Mouse (Mus musculus) small intestine, adult 2 months (tissue): ENCODE results near the gene 1600014C23Rik. TPM values are rescaled to one million over a fixed set of nuclear protein-coding genes. Genes with fewer than 3 reads are reported as not detected.

Source experiments
- H3K27ac ChIP-seq: fragments of 200-500 bp; 2 replicates; pipeline ENCODE4 v1.5.1; 2012; ENCODE audit warnings: low read depth, low read length, control low read depth, inconsistent platforms; ENCODE audit not compliant: insufficient read depth
- H3K27me3 ChIP-seq: fragments of 200-500 bp; 2 replicates; pipeline ENCODE4 v1.6.1; 2012; ENCODE audit warnings: mild to moderate bottlenecking, moderate library complexity, low read length, inconsistent platforms; ENCODE audit not compliant: control insufficient read depth, insufficient read depth
- H3K36me3 ChIP-seq: fragments of 200-500 bp; 2 replicates; pipeline ENCODE4 v1.6.1; 2012; ENCODE audit warnings: mild to moderate bottlenecking, low read length, control low read depth, inconsistent platforms; ENCODE audit not compliant: control insufficient read depth, insufficient read depth
- H3K4me1 ChIP-seq: fragments of 200-500 bp; 2 replicates; pipeline ENCODE4 v1.6.1; 2012; ENCODE audit warnings: low read length, inconsistent platforms, mixed read lengths; ENCODE audit not compliant: control insufficient read depth, insufficient read depth, insufficient read length
- H3K4me3 ChIP-seq: fragments of 200-500 bp; 2 replicates; pipeline ENCODE4 v1.5.1; 2012; ENCODE audit warnings: low read depth, mild to moderate bottlenecking, control low read depth, inconsistent platforms, low read length, moderate library complexity
- CTCF ChIP-seq: fragments of 200-500 bp; IDR thresholded peaks from 2 replicates; pipeline ENCODE4 v1.5.1; 2012; ENCODE audit warnings: low read depth, mild to moderate bottlenecking, control low read depth, inconsistent platforms, low read length, moderate library complexity, mixed read lengths; ENCODE audit not compliant: insufficient replicate concordance, insufficient read length; ENCODE audit errors: extremely low read depth
- POLR2A ChIP-seq: fragments of 200-500 bp; IDR thresholded peaks from 2 replicates; pipeline ENCODE4 v1.6.1; 2012; ENCODE audit warnings: low read depth, mild to moderate bottlenecking, control low read depth, inconsistent platforms, low read length, moderate library complexity
- WGBS: fragments of 180-500 bp; shearing (Covaris S2); methylation state at CpG from one replicate; pipeline ENCODE4 v1.1.7; 2018; 5-methylcytosine and 5-hydroxymethylcytosine counted together
- polyA plus RNA-seq: library from polyadenylated mRNA; depleted of rRNA; stranded (reverse); fragments of >200 nt; gene quantifications from 2 replicates; pipeline ENCODE4 v1.2.3, GENCODE M21; 2012

1600014C23Rik gene
- polyA plus RNA-seq, 1 experiment = not detected

DNA sequence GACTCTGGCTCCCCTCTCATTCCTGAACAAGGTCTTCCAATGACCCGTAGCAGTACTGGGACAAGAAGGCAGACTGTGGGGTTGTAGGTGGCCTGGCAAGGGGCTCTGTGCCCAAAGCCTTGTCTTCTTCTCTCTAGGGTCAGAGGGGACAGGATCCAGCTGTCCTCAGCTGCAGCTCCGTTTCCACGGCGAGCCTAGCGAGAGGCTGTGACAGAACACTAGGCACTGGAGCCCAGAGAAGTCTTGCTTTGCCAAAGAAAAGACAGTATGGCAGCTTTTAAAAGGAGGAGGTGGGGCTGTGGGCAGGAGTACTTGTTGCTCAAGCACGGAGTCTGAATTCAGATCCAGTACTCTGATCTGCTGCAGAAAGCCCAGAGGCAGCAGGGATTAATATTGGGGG, 36.8 kb upstream of the 1600014C23Rik start:
- H3K36me3 ChIP-seq = no peaks in the 10 kb centered on the region
- WGBS = 76% methylated on average over 6 of the region's 6 CpGs
- no peaks in the 10 kb centered on the region for H3K27me3 ChIP-seq
- no peak overlapping the region for H3K4me3 ChIP-seq
- no peak overlapping the region for H3K27ac ChIP-seq
- H3K4me1 ChIP-seq = peaks cover 19% of the 10 kb centered on the region
- TF ChIP-seq POLR2A (no peak), CTCF (no peak)

- WGBS = 79% methylated on average over 6 of the region's 6 CpGs
- TF ChIP-seq POLR2A (no peak), CTCF (no peak)
Measured at GRCm38 (mm10) chr17:45769821-45770220, 36.2 kb upstream of the 1600014C23Rik start.

GRCm38 (mm10) chr17:45767536-45768146, 34.0 kb upstream of the 1600014C23Rik start:
- H3K4me3 ChIP-seq = peak overlapping the region; percentile 33
- peak overlapping the region; percentile 73 for H3K27ac ChIP-seq
- H3K27me3 ChIP-seq = no peaks in the 10 kb centered on the region
- WGBS = 23% methylated on average over 9 of the region's 9 CpGs
- no peaks in the 10 kb centered on the region for H3K36me3 ChIP-seq
- TF ChIP-seq POLR2A = no peak
- no peak for TF ChIP-seq CTCF
- peaks cover 19% of the 10 kb centered on the region for H3K4me1 ChIP-seq

More at GRCm38 (mm10) chr17:45769821-45770220, 36.2 kb upstream of the 1600014C23Rik start:
- H3K36me3 ChIP-seq = no peaks in the 10 kb centered on the region
- H3K27me3 ChIP-seq = no peaks in the 10 kb centered on the region
- H3K4me1 ChIP-seq = peaks cover 19% of the 10 kb centered on the region
- no peak overlapping the region for H3K27ac ChIP-seq
- H3K4me3 ChIP-seq = no peak overlapping the region

- Histone ChIP-seq H3K4me3 (peak overlapping the region; percentile 2; the same call in 1 of the 2 replicates), H3K36me3 (no peaks in the 10 kb centered on the region), H3K27ac (peak overlapping the region; percentile 73), H3K27me3 (no peaks in the 10 kb centered on the region), H3K4me1 (peaks cover 14% of the 10 kb centered on the region; the same call in 1 of the 2 replicates)
- TF ChIP-seq CTCF = no peak
- no peak; the same call in 1 of the 2 replicates for TF ChIP-seq POLR2A
- 5% methylated on average over 12 of the region's 12 CpGs for WGBS
Measured at GRCm38 (mm10) chr17:45766735-45767535, 33.3 kb upstream of the 1600014C23Rik start.

DNA sequence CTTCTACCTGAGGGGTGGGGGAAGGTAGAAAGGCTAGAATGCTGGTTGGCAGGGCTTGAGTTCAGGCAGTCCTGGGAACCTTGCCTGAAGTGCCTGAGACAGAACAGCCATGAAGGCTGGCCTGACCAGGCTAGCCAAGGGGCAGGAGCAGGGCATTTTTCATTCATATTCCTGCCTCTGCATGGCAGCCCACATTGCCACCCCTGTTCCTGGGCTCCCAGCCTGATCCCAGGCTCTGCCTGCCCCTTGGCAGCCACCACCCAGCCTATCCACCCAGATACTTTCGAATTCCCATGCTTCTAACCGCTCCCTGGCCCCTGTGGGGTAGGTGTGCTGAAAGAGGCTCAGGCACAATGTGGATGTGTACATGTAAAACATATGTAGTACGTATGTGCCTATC, 32.3 kb upstream of the 1600014C23Rik start:
- WGBS = 75% methylated on average over 3 of the region's 3 CpGs
- TF ChIP-seq CTCF = no peak
- Histone ChIP-seq H3K4me3 (no peak overlapping the region), H3K27ac (no peak overlapping the region), H3K36me3 (no peaks in the 10 kb centered on the region), H3K27me3 (no peaks in the 10 kb centered on the region), H3K4me1 (peaks cover 14% of the 10 kb centered on the region; the same call in 1 of the 2 replicates)

DNA sequence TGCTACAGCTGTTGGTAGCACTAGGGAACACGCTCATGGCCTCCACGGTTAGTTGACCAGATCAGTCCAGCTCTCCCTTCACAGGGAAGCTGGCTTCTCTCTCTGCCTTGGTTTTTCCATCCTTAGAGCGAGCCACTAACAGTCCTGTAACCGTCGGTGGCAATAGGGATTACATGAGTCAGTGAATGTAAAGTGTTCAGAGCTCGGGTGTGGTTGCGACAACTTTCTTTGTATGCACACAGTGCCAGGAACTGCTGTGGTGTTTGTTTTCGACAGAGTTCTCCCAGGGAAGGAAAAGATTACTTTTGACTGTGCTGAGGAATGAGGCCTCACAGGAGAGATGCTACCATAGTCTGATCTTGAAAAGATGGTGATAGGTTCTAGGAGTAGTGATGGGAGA, 29.5 kb upstream of the 1600014C23Rik start:
- H3K4me1 ChIP-seq = peaks cover 14% of the 10 kb centered on the region; the same call in 1 of the 2 replicates
- 71% methylated on average over 8 of the region's 8 CpGs for WGBS
- H3K36me3 ChIP-seq = no peaks in the 10 kb centered on the region
- TF ChIP-seq CTCF = no peak
- no peak for TF ChIP-seq POLR2A
- no peak overlapping the region for H3K4me3 ChIP-seq
- H3K27ac ChIP-seq = no peak overlapping the region
- H3K27me3 ChIP-seq = no peaks in the 10 kb centered on the region

GRCm38 (mm10) chr17:45761902-45762301, 28.3 kb upstream of the 1600014C23Rik start:
- H3K4me3 ChIP-seq = no peak overlapping the region
- peaks cover 10% of the 10 kb centered on the region; the same call in 1 of the 2 replicates for H3K4me1 ChIP-seq
- no peaks in the 10 kb centered on the region for H3K36me3 ChIP-seq
- TF ChIP-seq CTCF = no peak
- TF ChIP-seq POLR2A = no peak
- no peaks in the 10 kb centered on the region for H3K27me3 ChIP-seq
- 56% methylated on average over 3 of the region's 3 CpGs for WGBS
- H3K27ac ChIP-seq = 0 out of 2 replicates have a peak overlapping the region, but pooled peaks have one; percentile 14
